Mouse (Mus musculus): Measurements from ENCODE around the gene Igfbp2.
A peak's percentile ranks its signal among the peaks of the same experiment; 100 is the strongest.

Igfbp2 gene

DNA sequence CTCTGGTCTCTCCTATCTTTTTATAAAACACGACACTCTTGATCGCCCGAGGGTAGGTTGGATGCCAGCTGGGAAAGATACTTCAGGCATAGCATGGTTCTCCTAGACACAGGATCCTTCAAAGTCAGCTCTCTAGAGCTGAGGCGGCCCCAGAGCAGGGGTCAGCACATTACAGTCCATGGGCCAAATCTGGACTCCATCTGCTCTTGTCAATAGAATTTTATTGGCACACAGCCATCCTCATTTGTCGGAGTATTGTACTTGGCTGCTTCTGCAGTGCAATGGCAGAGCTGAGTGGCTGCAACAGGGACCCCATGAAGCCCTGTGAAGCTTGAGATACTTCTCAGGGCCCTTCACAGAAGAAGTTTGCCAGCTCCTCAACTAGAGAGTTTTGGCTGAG lies 9.1 kb upstream of the Igfbp2 start:
- no peak for DNase-seq (ENCODE audit: low read depth, low spot score)

- no peak for DNase-seq (ENCODE audit: low read depth, low spot score)
Observed at GRCm38 (mm10) chr1:72815616-72816015, 8.7 kb upstream of the Igfbp2 start.

- DNase-seq (ENCODE audit: low read depth, low spot score): no peak
Observed at GRCm38 (mm10) chr1:72819995-72820394, 4.3 kb upstream of the Igfbp2 start.

- no peak for DNase-seq (ENCODE audit: low read depth, low spot score)
Observed at GRCm38 (mm10) chr1:72822893-72823292, 1.4 kb upstream of the Igfbp2 start.

DNA sequence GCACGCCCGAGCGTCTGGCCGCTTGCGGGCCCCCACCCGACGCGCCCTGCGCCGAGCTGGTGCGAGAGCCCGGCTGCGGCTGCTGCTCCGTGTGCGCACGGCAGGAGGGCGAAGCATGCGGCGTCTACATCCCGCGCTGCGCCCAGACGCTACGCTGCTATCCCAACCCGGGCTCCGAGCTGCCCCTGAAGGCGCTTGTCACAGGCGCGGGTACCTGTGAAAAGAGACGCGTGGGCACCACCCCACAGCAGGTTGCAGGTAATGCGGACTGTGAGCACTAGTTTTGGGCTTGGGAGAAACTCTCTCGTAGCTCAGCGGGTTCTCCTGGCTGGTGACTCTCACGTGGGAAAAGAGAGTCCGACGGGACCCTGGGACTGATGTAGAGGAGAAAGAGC lies 401 bp downstream of the Igfbp2 start:
- peak; percentile 20 for DNase-seq (ENCODE audit: low read depth, low spot score)

- peak; percentile 58 for DNase-seq (ENCODE audit: low read depth, low spot score)
Observed at GRCm38 (mm10) chr1:72825286-72825685, 983 bp downstream of the Igfbp2 start.

GRCm38 (mm10) chr1:72825921-72826320 lies 1.6 kb downstream of the Igfbp2 start:
- DNase-seq (ENCODE audit: low read depth, low spot score): peak; percentile 12

- DNase-seq (ENCODE audit: low read depth, low spot score): peak; percentile 42
Observed at GRCm38 (mm10) chr1:72826446-72826845, 2.1 kb downstream of the Igfbp2 start.

- peak; percentile 37 for DNase-seq (ENCODE audit: low read depth, low spot score)
Observed at GRCm38 (mm10) chr1:72826931-72827330, 2.6 kb downstream of the Igfbp2 start.

- peak; percentile 42 for DNase-seq (ENCODE audit: low read depth, low spot score)
Observed at GRCm38 (mm10) chr1:72827411-72828315, 3.4 kb downstream of the Igfbp2 start.

- DNase-seq (ENCODE audit: low read depth, low spot score): no peak
Observed at GRCm38 (mm10) chr1:72828843-72829242, 4.5 kb downstream of the Igfbp2 start.

- no peak for DNase-seq (ENCODE audit: low read depth, low spot score)
Observed at GRCm38 (mm10) chr1:72830485-72830884, 6.2 kb downstream of the Igfbp2 start.

- DNase-seq (ENCODE audit: low read depth, low spot score): no peak
Observed at GRCm38 (mm10) chr1:72832715-72833153, 8.4 kb downstream of the Igfbp2 start.

- DNase-seq (ENCODE audit: low read depth, low spot score): no peak
Observed at GRCm38 (mm10) chr1:72833563-72833962, 9.3 kb downstream of the Igfbp2 start.

GRCm38 (mm10) chr1:72839356-72839755 lies 15.1 kb downstream of the Igfbp2 start:
- DNase-seq (ENCODE audit: low read depth, low spot score): no peak

- DNase-seq (ENCODE audit: low read depth, low spot score): no peak
Observed at GRCm38 (mm10) chr1:72839791-72840190, 15.5 kb downstream of the Igfbp2 start.

GRCm38 (mm10) chr1:72842666-72843459 lies 18.6 kb downstream of the Igfbp2 start:
- no peak for DNase-seq (ENCODE audit: low read depth, low spot score)

GRCm38 (mm10) chr1:72844675-72845074 lies 20.4 kb downstream of the Igfbp2 start:
- DNase-seq (ENCODE audit: low read depth, low spot score): no peak

DNA sequence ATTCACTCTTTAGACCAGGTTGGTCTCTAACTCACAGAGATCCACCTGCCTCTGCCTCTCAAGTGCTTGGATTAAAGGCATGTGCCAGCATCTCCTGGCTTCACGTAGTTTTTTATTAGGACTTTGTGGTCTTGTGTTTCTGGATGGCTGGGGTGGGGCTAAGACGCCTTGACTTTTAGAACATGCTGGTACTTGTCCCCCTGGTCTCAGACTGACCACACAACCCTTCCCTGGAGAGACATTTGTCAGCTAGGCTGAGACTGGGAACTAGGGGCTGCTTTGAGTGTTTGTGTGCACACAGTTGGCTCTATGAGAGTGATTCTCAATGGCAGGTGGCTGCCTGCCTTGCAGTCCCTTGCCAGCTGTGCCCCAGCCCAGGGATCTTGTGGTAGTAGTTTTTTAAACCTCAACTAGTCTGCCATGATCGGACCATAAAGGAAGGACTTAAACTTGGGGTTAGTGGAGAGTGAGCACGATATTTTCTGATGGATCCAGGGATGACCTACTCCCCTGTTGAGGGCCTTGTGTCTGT lies 23.6 kb downstream of the Igfbp2 start:
- no peak for DNase-seq (ENCODE audit: low read depth, low spot score)

GRCm38 (mm10) chr1:72849037-72849436 lies 24.7 kb downstream of the Igfbp2 start:
- DNase-seq (ENCODE audit: low read depth, low spot score): no peak

DNA sequence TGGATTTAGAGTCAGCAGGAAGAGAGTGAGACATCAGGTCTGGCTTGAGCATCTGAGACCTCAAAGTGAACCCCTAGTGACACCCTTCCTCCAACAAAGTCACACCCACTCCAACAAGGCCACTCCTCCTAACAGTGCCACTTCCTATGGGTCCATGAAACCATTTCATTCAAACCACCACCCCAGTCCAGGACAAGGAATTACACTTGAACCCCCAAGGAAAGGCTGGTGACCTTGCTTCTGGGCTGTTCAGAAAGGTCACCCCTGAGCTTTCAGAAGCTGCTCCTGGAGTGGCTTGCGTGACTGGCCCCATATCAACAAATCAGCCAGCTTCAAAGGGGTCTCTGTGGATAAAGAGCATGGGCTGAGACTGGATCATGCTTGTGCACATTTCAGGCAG lies 29.5 kb downstream of the Igfbp2 start:
- no peak for DNase-seq (ENCODE audit: low read depth, low spot score)

Measured in forelimb bud, embryonic 11.5 days (tissue).